In the genomic region with DNA sequence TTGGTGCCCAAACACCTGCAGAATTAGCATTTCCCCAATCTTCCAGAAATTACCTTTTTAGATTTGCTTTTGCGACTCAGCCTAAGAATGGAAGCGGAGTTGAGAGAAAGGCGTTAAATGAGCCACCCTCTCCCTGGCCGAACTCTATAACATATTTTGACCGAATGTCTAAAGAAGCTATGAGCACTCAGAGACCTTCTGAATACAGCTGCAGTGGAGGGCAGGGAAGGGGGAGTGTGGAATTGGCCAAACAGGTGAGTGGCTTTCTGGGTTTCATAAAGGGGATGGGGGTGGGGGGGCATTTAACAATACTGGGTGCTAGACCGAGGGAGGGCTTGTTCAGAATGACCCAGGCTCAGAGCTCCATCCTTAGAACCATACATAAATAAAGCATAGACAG, we compare ENCODE assay signal across 8 mouse cellular contexts. TPM values are rescaled to one million over a fixed set of nuclear protein-coding genes. Genes with fewer than 3 reads are reported as not detected.
DNase-seq lines count a peak whose midpoint lies in the region; ATAC-seq and TF ChIP-seq lines count a peak whose summit lies in the region.

No protein-coding gene starts in this region.

- TF ChIP-seq CTCF in layer of hippocampus, adult 2 months (conservative IDR thresholded peaks at IDR 0.05) = no peak

- H3K36me3 ChIP-seq in embryonic facial prominence, embryonic 14.5 days (ENCODE audit: control insufficient read depth, insufficient read depth, low read length) = peaks cover 11% of the 10 kb centered on the region
- H3K36me3 ChIP-seq in intestine, embryonic 16.5 days (ENCODE audit: control insufficient read depth, insufficient read depth, low read length) = peaks cover 2% of the 10 kb centered on the region; the same call in 1 of the 2 replicates
- peaks cover 6% of the 10 kb centered on the region for H3K36me3 ChIP-seq in myocyte (ENCODE audit: control insufficient read depth, insufficient read depth)

- no peak for DNase-seq in layer of hippocampus, adult 2 months (ENCODE audit: low spot score in 2 of 2)
- DNase-seq in layer of hippocampus, adult 18-20 months (ENCODE audit: low spot score in 2 of 2) = no peak
- no peak for DNase-seq in embryonic facial prominence, embryonic 14.5 days (ENCODE audit: low spot score)
- DNase-seq in layer of hippocampus, adult 11-12 months (ENCODE audit: low spot score) = no peak
- DNase-seq in spleen, adult 12 weeks (ENCODE audit: low spot score) = no peak
- DNase-seq in thymus, postnatal 25 days = no peak

- no peak for TF ChIP-seq POLR2A in myocyte (IDR thresholded peaks at IDR 0.05; ENCODE audit: insufficient read length, low read depth)

- peak overlapping the region; percentile 98 for H3K4me2 ChIP-seq in embryonic facial prominence, embryonic 14.5 days (ENCODE audit: low read depth, low read length)
- H3K4me2 ChIP-seq in intestine, embryonic 16.5 days (ENCODE audit: low read depth, low read length) = peak overlapping the region; percentile 86
- peak overlapping the region; percentile 91 for H3K4me2 ChIP-seq in myocyte (ENCODE audit: low read depth)

- H3K4me3 ChIP-seq in layer of hippocampus, adult 2 months = peak overlapping the region; percentile 80
- H3K4me3 ChIP-seq in embryonic facial prominence, embryonic 14.5 days (ENCODE audit: low read depth, low read length) = peak overlapping the region; percentile 73
- peak overlapping the region; percentile 82 for H3K4me3 ChIP-seq in intestine, embryonic 16.5 days (ENCODE audit: low read length)
- H3K4me3 ChIP-seq in myocyte = peak overlapping the region; percentile 94

- no peak overlapping the region for H3ac ChIP-seq in myocyte (ENCODE audit: control insufficient read depth, insufficient read length)

- 0 out of 2 replicates have a peak, but pooled peaks cover 3% of the 10 kb centered on the region for H3K27me3 ChIP-seq in embryonic facial prominence, embryonic 14.5 days (replicated peaks; ENCODE audit: control insufficient read depth, insufficient read depth, low read length)
- no peaks in the 10 kb centered on the region for H3K27me3 ChIP-seq in intestine, embryonic 16.5 days (replicated peaks; ENCODE audit: control insufficient read depth, insufficient read depth, low read length)
- H3K27me3 ChIP-seq in myocyte (ENCODE audit: control insufficient read depth, insufficient read depth, insufficient read length) = no peaks in the 10 kb centered on the region

- H3K4me1 ChIP-seq in embryonic facial prominence, embryonic 14.5 days (ENCODE audit: control insufficient read depth, insufficient read depth, low read length) = peaks cover 45% of the 10 kb centered on the region
- peaks cover 46% of the 10 kb centered on the region for H3K4me1 ChIP-seq in intestine, embryonic 16.5 days (ENCODE audit: control insufficient read depth, insufficient read depth, low read length)

- H3K27ac ChIP-seq in layer of hippocampus, adult 2 months = peak overlapping the region; percentile 100
- peak overlapping the region; percentile 100 for H3K27ac ChIP-seq in embryonic facial prominence, embryonic 14.5 days (replicated peaks; ENCODE audit: low read depth, low read length)
- peak overlapping the region; percentile 100 for H3K27ac ChIP-seq in intestine, embryonic 16.5 days (ENCODE audit: low read length)

- peaks cover 41% of the 10 kb centered on the region for H3K79me2 ChIP-seq in myocyte (ENCODE audit: control insufficient read depth, insufficient read depth)

- no peak for ATAC-seq in embryonic facial prominence, embryonic 14.5 days (ENCODE audit: low read depth)
- ATAC-seq in intestine, embryonic 16.5 days = no peak

- H3K9me3 ChIP-seq in embryonic facial prominence, embryonic 14.5 days (ENCODE audit: control insufficient read depth, low read length) = no peaks in the 10 kb centered on the region
- no peaks in the 10 kb centered on the region for H3K9me3 ChIP-seq in intestine, embryonic 16.5 days (ENCODE audit: control insufficient read depth, low read length)

- WGBS in embryonic facial prominence, embryonic 14.5 days = 12% methylated on average over 6 of the region's 6 CpGs
- WGBS in intestine, embryonic 16.5 days = 10% methylated on average over 6 of the region's 6 CpGs

- peak overlapping the region; percentile 92; the same call in 1 of the 2 replicates for H3K9ac ChIP-seq in embryonic facial prominence, embryonic 14.5 days (ENCODE audit: low read depth, low read length)
- H3K9ac ChIP-seq in intestine, embryonic 16.5 days (ENCODE audit: low read depth, low read length) = peak overlapping the region; percentile 96

TF ChIP-seq in myocyte, 11 proteins besides CTCF, POLR2A, EP300 and RAD21:
- TF ChIP-seq CEBPB (IDR thresholded peaks at IDR 0.05; ENCODE audit: insufficient read depth, poor library complexity, severe bottlenecking) (no peak), USF1 (IDR thresholded peaks at IDR 0.05; ENCODE audit: low read depth) (no peak), SRF (IDR thresholded peaks at IDR 0.05; ENCODE audit: control insufficient read depth, insufficient read length, low read depth) (no peak), POLR2AphosphoS2 (IDR thresholded peaks at IDR 0.05; ENCODE audit: insufficient read length, low read depth) (no peak)

RNA-seq across cellular contexts. Expression of a gene that starts 0.7 kb away (rescaled TPM):
- total RNA-seq in layer of hippocampus, adult 2 months (2021) = 10 to 100 TPM; 69.8 to 70.2 TPM
- total RNA-seq in layer of hippocampus, adult 18-20 months (2021) = 10 to 100 TPM; 76.4 to 76.9 TPM
- polyA plus RNA-seq in embryonic facial prominence, embryonic 14.5 days (2014; fragmentation: Nextera tagmentation; extraction: Ambion mirVana) = 33.5 and 33.8 TPM in 2 replicates
- polyA plus RNA-seq in intestine, embryonic 16.5 days (2015; fragmentation: Nextera tagmentation; extraction: Ambion mirVana) = 8.2 and 10.9 TPM in 2 replicates
- polyA plus RNA-seq in myocyte (2012; fragmentation: generic; extraction: Trizol) = 59.1 TPM
